Mouse (Mus musculus): ENCODE results near the gene Grik3.

The Grik3 gene

DNA sequence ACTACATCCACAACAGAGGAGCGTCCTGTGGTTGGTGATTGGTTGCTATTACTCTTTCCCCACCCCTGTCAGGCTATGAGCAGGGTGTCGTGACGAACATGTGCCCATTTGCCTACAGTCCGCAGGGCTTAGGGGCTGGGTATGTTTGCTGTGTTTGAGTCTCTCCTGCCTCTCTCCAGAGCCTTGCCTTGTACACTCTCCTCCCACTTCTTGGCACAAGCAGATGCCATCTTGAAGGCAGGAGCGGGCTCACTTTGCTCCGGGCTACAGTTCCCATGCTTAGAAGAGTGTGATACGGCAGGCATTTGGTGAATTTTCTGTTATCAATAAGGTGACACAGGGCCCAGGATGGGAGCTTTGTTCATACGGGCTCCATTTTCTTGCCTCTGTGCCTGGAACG, 104.5 kb downstream of the Grik3 start:
- no peak for DNase-seq (ENCODE audit: low spot score)

GRCm38 (mm10) chr4:125598677-125599076, 108.2 kb downstream of the Grik3 start:
- DNase-seq (ENCODE audit: low spot score): no peak

DNA sequence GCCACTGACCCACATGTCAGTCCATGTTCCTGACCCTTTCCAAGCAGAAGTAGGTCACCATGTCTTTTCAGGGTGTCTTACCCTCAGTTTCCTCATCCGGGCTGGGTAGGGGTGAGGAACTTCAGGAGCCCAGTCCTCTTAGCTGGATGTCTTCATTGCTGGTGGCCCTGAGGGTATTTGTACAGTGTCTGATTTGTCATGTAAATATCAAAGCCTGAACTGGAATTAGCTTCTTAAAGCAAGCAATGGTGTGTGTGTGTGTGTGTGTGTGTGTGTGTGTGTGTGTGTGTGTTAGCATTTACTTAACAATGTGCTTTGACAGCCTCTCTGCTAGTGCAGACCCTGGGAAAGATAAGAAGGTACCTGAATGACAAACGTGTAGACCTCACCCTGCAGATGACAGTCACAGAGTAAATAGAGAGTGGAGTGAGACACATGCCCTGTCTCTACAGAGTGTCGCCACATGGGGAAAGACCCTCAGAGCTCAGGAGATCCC, 109.1 kb downstream of the Grik3 start:
- DNase-seq (ENCODE audit: low spot score): no peak

DNA sequence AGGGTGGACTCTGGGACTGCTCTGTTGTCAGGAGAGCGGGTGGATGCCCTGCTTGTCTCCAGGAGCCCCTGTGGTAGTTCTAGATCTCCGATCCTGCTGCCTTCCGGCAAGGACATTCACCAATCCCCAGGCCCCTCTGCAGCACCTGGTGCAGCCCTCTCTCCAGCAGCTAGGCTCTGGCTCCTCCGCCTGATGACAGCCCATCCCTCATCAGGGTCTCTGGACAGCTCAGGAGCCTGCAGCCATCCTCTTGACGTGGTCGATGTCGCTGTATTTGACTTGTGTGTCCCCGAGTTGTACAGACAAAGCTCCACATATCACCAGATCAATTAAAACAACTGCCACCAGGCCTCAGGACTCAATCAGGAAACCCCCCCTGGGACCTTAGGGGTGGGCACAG, 110.1 kb downstream of the Grik3 start:
- DNase-seq (ENCODE audit: low spot score): no peak

GRCm38 (mm10) chr4:125601301-125601700, 110.8 kb downstream of the Grik3 start:
- DNase-seq (ENCODE audit: low spot score): no peak

DNA sequence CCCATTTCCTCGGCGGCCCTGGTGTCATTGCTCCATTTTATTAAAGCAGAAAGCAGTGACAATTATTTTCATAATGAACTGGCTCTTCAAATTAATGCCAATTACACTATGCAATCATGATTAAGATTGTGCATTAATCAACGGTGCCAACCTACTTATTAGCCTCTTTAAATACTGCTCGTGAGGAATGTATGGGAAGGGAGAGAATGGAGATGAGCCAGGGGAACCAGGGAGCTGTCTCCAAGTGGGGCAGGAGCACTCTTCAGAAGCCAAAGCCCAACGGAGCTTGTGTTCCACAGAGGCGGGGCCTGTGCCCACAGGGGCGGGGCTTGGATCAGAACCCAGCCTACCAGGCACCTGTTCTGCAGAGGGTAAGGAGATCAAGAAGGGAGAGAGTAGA, 114.0 kb downstream of the Grik3 start:
- DNase-seq (ENCODE audit: low spot score): no peak

DNA sequence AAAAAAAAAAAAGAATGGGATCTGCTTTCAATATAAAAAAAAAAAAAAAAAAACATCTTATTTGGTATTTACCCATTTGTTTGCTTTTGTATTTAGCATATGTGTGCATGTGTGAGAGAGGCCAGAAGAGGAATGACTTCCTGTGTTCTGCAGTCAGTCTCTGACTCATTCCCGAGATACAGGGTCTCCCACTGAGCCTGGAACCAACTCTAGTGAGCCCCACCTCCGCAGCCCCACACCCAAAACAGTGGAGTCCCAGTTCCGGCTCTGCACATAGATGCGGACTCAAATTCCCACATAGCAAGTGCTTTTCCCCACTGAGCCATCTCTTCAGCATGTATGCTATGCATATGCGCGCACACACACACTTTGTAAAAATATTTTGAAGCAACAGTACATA, 115.6 kb downstream of the Grik3 start:
- no peak for DNase-seq (ENCODE audit: low spot score)

GRCm38 (mm10) chr4:125607397-125608042, 117.0 kb downstream of the Grik3 start:
- DNase-seq (ENCODE audit: low spot score): peak; percentile 78

GRCm38 (mm10) chr4:125608896-125609295, 118.4 kb downstream of the Grik3 start:
- DNase-seq (ENCODE audit: low spot score): peak; percentile 26

DNA sequence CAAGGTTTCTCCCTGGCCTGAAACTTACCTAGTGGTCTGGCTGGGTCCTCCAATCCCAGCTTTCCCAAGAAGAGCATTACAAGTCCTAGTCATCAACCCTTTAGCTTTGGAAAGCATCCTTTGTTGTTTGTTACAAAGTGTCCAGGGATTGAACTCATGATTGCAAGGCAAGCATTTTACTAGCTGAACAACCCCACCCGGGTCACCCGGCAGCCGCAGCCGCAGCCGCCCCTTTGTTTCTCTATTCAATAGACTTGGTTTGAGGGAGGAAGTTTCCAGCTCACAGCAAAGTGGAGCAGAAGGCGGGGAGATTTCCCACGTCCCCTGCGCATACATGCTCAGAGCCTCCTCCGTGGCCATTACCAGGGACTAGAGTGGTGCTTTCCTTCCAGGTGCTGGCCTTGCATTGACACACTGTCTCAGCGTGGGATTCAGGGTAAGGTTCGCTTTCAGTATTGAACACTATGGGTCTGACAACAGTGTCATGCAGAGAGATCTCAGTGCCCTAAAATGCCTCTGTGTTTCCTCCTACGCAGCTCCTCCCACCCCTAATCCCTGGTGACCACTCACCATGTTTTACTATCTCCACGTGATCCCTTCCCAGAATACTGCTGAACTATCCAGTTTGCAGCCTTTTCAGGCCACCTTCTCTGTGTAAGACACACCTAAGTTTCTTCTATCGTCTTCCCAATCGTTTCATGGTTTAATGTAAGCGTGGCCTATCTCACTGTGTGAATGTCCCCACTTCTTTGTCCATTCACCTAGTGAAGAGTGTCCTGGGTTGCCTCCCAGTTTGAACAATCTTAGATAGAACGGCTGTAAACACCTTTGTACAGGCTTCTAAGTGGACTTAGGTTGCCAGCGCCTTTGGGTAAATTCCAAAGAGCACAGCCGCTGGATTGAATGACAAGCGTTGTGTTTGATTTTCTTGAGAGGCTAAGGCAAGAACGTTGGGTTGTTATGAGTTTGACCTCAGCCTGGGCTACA, 119.1 kb downstream of the Grik3 start:
- peak; percentile 75 for DNase-seq (ENCODE audit: low spot score)

GRCm38 (mm10) chr4:125617851-125618250, 127.4 kb downstream of the Grik3 start:
- no peak for DNase-seq (ENCODE audit: low spot score)

GRCm38 (mm10) chr4:125618524-125619320, 128.2 kb downstream of the Grik3 start:
- DNase-seq (ENCODE audit: low spot score): no peak

DNA sequence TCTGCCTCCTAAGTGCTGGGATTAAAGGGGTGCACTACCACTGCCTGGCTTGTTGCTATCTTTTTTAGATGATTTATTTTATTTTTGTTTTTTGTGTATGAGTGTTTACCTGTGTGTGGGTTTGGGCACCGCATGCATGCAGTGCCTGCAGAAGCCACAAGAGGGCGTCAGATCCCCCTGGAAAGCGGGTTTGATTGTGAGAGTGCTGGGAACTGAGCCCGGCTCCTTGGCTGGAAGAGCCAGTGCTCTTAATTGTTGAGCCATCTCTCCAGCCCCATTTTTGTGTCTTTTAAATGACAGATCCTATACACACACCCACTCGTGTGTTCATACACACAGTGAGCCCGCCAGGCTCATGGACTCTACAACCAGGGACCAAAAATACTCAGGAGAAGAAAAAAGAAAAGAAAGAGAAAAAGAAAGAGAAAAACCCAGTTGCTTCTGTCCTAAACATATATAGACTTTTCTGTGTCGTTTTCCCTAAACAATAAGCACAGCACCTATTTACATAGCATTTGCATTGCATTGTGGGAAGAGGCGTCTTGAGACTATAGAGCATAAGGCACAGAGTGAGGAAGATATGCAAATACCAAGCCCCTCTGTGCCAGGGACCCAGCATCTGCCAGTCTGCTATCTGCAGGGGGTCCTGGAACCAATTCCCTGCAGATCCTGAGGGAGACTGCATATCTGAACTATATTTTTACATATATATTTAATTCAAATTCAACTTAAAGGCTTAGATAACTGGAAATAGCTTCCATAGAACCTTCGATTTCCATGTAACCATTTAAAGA, 134.6 kb downstream of the Grik3 start:
- DNase-seq (ENCODE audit: low spot score): no peak

DNA sequence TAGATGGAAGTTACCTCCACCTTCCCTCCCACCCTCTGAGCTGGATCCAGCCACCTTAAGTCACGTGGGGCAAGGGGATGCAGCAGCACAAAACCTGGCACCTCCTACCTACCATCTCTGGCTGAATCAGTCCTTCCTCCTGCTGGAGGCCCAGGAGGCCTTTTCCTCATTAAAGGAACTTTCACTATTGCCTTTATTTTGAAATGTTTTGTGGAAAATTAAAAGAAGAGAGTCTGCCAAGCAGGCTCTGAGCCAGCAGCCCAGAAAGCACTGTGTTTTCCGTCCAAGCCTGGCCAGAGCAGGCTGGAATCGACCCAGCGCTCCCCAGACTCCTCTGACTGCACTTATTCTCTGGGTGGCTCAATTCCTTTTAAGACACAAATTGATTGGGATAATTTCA, 139.0 kb downstream of the Grik3 start:
- no peak for DNase-seq (ENCODE audit: low spot score)

DNA sequence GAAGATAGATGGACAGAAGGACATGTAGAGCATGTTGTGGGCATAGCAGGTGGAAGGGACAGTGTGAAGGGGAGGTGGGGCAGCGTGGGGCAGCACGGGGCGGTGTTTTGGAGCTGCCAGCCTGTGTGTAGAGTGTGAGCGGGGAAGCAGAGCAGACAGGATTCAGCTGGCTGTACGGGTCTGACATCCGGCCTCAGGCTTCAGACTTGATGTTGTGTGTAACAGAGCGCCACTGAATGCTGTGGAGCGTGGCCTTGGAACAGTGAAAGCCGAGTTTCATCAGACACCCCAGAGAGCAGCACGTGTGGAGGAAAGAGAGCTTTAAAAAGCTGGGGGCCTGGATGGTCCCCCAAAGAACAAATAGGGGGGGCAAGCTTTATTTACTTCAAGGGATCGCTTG, 144.5 kb downstream of the Grik3 start:
- DNase-seq (ENCODE audit: low spot score): no peak

DNA sequence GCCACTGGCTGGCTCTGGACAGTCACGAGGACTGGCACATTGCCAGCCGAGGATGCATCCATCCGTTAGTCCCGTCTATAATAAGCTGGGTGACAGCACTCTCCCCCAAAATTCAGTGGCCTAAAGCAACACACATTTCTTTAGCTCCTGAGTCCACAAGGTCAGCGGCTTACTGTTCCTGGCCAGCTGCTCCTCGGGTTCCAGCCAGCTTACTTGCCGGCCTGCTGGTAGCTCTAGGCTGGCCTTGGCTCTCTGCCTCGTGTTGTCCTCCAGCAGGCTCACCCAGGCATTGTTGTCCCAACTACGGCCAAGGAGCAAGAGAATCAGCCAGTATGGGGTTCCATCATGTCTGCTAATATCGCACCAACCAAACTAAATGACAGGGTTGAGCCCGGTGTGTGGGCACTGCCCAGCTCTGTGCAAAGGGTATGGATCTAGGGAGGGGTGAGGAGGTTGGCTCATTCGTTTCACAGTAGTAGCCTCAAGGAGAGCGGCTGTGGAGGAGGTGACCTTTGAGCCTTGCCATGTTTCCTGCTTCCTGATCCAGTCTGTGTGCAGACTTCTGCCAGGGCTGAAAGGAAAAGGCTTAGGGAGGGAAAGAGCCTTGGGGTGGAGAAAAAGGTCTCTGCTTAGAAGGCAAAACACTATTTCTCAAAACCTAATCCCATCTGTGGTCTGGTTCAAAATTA, 146.3 kb downstream of the Grik3 start:
- DNase-seq (ENCODE audit: low spot score): peak; percentile 4

DNA sequence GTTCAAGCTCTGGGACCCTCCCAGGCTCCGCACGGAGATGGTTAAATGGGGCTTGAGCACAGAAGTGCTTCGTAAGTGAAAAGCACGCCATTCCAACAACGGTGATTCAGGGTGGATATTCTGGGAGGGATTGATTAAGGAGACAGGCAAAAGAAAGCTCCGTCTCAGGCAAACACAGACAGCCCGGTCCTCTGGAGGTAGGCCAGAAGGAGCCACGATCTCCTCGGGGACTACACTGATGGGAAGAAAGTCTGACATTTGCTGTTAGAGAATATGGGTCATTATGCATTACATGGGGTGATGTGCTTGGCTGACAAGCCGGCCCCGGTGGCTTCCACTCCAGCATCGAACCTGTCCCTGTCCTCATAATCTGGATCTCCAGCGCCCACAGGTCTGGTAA, 146.9 kb downstream of the Grik3 start:
- no peak for DNase-seq (ENCODE audit: low spot score)

DNA sequence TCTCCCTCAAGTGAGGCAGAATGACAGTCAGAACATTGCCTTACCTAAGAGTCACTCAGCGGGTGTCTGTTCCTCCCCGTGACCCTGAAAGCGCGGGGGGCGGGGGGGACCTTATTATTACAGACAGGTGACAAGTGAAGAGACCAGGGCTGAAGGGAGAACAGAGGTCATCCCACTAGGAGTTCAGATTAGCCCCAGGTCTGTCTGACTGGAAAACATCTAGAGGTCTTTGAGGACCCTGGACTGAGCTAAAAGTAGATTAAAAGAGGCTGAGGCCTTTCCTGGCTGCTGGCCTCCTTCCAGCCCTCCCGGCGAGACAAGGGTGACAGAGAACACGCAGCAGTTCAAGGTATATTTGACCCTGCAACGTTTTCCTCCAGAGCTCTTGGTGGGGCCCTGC, 150.0 kb downstream of the Grik3 start:
- no peak for DNase-seq (ENCODE audit: low spot score)

GRCm38 (mm10) chr4:125640921-125641663, 150.6 kb downstream of the Grik3 start:
- DNase-seq (ENCODE audit: low spot score): no peak

Measured in yolk sac, embryonic 10.5 days (tissue).